Mouse (Mus musculus): ENCODE results near the gene Klhl24. TPM values are rescaled to one million over a fixed set of nuclear protein-coding genes. Genes with fewer than 3 reads are reported as not detected.

The Klhl24 gene
- polyA plus RNA-seq, 1 experiment = 31.8 TPM

DNA sequence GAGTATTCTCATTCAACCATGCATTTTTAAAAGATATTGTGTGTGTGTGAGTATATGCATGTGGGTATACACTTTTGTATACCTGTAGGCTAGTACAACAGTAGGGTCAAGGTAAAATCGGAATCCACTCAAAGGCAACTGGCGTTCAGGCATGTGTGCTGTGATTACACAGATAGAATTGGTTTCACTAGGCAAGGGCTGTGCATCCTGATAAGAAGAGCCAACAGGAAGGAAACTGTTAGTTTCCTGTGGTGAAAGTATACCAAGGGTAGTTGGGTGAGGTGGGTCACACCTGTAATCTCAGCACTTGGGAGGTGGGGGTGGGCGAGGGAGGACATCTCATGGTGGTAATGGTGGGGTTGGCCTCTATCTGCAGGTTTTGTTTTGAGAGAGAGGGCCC is 47.2 kb downstream of the Klhl24 start:
- no peak for DNase-seq (ENCODE audit: low spot score)

DNA sequence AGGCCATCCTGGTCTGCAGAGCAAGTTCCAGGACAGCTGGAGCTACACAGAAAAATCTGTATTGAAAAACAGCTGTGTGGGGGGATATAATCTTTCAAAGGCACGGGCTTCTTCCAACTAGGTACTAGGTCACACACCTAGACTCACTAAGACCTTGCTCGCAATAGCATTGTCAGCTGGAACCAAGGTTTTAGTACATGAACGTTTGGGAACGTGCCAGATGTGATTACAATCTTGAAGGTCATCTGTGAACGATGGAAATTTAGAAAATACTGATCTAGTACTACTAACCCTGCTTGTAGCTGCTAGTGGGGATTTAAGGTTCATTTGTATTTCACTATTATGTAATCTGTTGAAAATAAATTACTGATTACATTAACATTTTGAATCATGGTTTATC is 54.6 kb downstream of the Klhl24 start:
- no peak for DNase-seq (ENCODE audit: low spot score)

DNA sequence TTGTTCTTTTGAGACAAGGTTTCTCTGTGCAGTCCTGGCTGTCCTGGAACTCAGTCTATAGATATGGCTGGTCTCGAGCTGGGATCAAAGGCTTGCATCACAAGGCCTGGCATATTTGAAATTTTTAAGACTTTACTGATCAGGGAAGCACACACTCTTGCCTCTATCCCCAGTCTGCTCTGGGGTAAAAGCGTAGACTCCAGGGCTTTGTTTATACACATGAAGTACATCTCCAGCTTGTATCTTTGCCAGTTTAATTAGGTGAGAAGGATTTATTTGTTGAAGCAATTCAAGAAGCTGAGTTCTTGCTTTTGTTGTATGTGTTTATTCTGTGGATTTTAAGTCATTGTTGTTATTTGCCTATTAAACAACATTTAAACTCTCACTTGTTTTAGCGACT is 56.4 kb downstream of the Klhl24 start:
- DNase-seq (ENCODE audit: low spot score) = no peak

DNA sequence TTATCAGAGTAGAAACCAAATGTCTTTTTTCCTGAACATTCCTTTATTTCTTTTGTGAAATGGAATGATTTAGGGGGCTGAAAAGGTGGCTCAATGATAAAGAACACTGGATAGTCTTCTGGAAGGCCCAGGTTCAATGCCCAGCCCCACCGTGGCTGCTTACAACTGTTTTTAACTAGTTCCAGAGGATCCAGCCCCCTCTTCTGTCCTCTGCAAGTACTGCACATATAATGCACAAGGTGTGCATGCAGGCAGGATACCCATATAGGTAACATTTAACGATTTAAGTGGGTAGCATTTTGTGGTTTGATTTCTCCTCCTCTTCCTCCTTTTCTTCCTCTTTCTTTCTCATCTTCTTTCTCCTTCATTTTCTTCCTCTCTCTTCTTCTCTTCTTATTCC is 62.8 kb downstream of the Klhl24 start:
- DNase-seq (ENCODE audit: low spot score) = no peak

DNA sequence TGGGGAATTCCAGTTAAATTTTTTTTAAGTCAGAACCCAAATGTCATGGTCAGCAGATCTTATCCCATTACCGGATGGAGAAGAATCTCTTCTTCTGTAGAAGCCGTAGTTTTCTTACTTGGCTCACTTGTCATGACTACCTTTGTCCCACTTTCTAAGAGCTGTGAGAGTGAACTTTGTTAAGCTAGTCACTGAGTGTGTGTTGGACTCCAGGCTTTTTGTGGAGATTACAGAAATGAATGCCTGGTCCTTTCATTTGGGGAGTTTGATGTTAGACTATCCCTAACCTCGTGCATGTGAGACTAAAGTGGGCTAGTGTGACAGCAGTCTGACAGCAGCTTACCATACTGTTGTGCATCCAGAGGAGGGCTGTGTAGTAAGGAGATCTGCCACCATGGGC is 71.7 kb downstream of the Klhl24 start:
- no peak for DNase-seq (ENCODE audit: low spot score)

DNA sequence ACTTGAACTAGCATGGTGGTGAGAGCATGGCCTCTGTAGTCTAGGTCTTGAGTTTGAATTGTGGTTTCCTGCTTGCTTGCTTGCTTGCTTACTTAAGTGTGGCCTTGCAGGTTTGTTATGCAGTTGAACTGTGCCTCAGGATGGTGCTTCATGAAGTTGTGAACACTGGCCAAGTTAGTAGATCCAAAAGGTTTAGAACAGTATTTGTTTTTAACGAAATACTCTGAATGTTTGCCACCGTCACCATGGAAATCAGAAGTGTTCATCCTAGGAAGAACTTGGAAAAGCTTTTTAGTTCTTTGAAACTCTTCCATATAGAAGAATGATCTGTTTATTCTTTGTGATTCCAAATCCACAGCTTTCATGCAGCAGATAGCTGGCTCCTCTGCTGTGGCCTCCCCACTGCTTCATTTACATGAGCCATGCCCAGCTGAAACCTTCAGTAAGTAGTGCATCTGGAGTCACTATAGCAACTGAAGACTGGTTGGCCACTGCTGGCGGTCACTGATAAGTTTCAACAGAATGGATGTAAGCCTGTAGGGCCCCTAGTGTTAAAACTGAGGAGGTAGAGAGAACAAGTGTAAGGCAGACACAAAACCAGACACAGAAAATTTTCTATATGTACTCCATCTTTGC is 72.2 kb downstream of the Klhl24 start:
- DNase-seq (ENCODE audit: low spot score) = no peak

Other genes with a start within 250 kb of the Klhl24 start
- gene Klhl6, start 114.5 kb upstream of the Klhl24 start, polyA plus RNA-seq (2012; rRNA removed) = 3.4 and 3.5 TPM in 2 replicates
- 24.2 and 25.0 TPM in 2 replicates for gene Yeats2, start 43.5 kb downstream of the Klhl24 start, polyA plus RNA-seq (2012; rRNA removed)
- 0.28 and 0.51 TPM in 2 replicates for gene Map6d1, start 143.8 kb downstream of the Klhl24 start, polyA plus RNA-seq (2012; rRNA removed)
- gene Parl, start 204.8 kb downstream of the Klhl24 start, polyA plus RNA-seq (2012; rRNA removed) = 70.4 and 71.6 TPM in 2 replicates
- 0.41 and 0.62 TPM in 2 replicates for gene Cyp2ab1, start 227.9 kb downstream of the Klhl24 start, polyA plus RNA-seq (2012; rRNA removed)

Data from urinary bladder, adult 2 months (tissue).